Mouse (Mus musculus) testis, adult 2 months (tissue): ENCODE measurements around the gene Cutal.

ENCODE experiments used
- CTCF ChIP-seq: fragments of 200-500 bp; IDR thresholded peaks from 2 replicates; pipeline ENCODE4 v1.5.1; 2012; ENCODE audit warnings: low read depth, mild to moderate bottlenecking, inconsistent platforms, low read length, moderate library complexity; ENCODE audit not compliant: control insufficient read depth, insufficient read depth, insufficient replicate concordance
- POLR2A ChIP-seq: fragments of 200-500 bp; IDR thresholded peaks from 2 replicates; pipeline ENCODE4 v1.6.1; 2012; ENCODE audit warnings: low read depth, mild to moderate bottlenecking, inconsistent platforms, low read length, moderate library complexity; ENCODE audit not compliant: control insufficient read depth

DNA sequence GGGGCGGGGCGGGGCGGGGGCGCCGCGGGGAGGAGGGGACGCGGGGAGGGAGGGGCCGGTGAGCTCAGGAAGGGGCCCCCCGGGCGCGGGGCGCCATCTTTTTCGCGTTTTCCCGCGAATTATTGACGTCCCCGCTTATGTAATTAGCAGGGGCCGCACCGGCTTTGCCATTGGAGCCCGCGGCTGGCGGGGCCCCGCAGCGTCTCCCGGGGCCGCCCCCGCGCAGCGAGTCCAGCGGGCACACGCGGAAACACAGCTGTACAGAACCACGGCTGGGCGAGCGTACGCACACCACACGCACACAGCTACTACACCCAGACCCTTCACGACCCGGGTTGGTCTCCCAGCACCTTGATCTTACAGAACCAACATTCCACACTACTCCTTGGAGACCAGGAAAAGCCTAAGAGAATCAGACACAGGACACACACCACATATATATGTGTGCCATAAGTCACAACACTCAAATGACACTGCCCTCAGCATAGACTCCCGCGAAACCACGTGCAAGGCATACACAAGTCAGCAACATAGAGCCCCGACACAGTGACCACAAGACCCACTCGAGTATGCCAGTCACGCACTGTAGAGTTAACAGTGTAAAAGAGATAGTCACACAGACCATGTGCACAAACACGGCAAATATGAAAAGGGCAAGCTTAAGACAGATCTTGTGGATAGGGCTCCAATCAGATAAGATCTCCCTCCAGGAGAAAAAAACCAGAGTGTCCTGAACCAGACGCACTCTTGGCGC is 40.0 kb downstream of the Cutal start:
- TF ChIP-seq CTCF (no peak), POLR2A (no peak)
